Mouse (Mus musculus) heart, embryonic 11.5 days (tissue): ENCODE measurements around the gene Ndufs7. TPM values are rescaled to one million over a fixed set of nuclear protein-coding genes. Genes with fewer than 3 reads are reported as not detected.

ENCODE experiments used
- ATAC-seq: fragments of 200-750 bp; cut with Nextera tagmentation; replicated peaks from 2 replicates; pipeline ENCODE4 v1.8.0; 2017; ENCODE audit warnings: moderate library complexity; ENCODE audit not compliant: insufficient number of reproducible peaks, low FRiP score, low TSS enrichment
- H3K27ac ChIP-seq: fragments of 300-500 bp; sonication (generic); 2 replicates; pipeline ENCODE4 v1.5.1; 2014; ENCODE audit warnings: mild to moderate bottlenecking, low read depth, low read length
- H3K27me3 ChIP-seq: fragments of 300-500 bp; sonication (generic); 2 replicates; pipeline ENCODE4 v1.6.1; 2014; ENCODE audit warnings: mild to moderate bottlenecking, low read length, mixed read lengths; ENCODE audit not compliant: control insufficient read depth, insufficient read depth
- H3K36me3 ChIP-seq: fragments of 300-500 bp; sonication (generic); 2 replicates; pipeline ENCODE4 v1.6.1; 2014; ENCODE audit warnings: mild to moderate bottlenecking, low read length, moderate library complexity, mixed read lengths; ENCODE audit not compliant: control insufficient read depth, insufficient read depth
- H3K4me1 ChIP-seq: fragments of 300-500 bp; sonication (generic); 2 replicates; pipeline ENCODE4 v1.6.1; 2014; ENCODE audit warnings: low read length; ENCODE audit not compliant: control insufficient read depth, insufficient read depth
- H3K4me2 ChIP-seq: fragments of 300-500 bp; sonication (generic); 2 replicates; pipeline ENCODE4 v1.6.1; 2014; ENCODE audit warnings: mild to moderate bottlenecking, moderate library complexity
- H3K4me3 ChIP-seq: fragments of 300-500 bp; sonication (generic); 2 replicates; pipeline ENCODE4 v1.5.1; 2014; ENCODE audit warnings: low read depth, low read length
- H3K9ac ChIP-seq: fragments of 300-500 bp; sonication (generic); 2 replicates; pipeline ENCODE4 v1.6.1; 2014; ENCODE audit warnings: mild to moderate bottlenecking, low read depth, low read length, moderate library complexity
- H3K9me3 ChIP-seq: fragments of 300-500 bp; sonication (generic); replicated peaks from 2 replicates; pipeline ENCODE4 v1.6.1; 2016; ENCODE audit warnings: low read length; ENCODE audit not compliant: control insufficient read depth
- WGBS: fragments of 180-500 bp; shearing (Covaris S2); extraction: QIAGEN DNeasy Blood & Tissue Kit; methylation state at CpG from one replicate; pipeline ENCODE4 v1.1.7; 2014; ENCODE audit not compliant: insufficient replicate concordance; 5-methylcytosine and 5-hydroxymethylcytosine counted together
- polyA plus RNA-seq: library from polyadenylated mRNA; unstranded; fragments of >200 nt; fragmentation: Nextera tagmentation; extraction: Ambion mirVana; gene quantifications from 2 replicates; pipeline ENCODE4 v1.2.1, GENCODE M21; 2014

Ndufs7 gene
- polyA plus RNA-seq, 1 experiment from 2014 or later = 499 TPM

DNA sequence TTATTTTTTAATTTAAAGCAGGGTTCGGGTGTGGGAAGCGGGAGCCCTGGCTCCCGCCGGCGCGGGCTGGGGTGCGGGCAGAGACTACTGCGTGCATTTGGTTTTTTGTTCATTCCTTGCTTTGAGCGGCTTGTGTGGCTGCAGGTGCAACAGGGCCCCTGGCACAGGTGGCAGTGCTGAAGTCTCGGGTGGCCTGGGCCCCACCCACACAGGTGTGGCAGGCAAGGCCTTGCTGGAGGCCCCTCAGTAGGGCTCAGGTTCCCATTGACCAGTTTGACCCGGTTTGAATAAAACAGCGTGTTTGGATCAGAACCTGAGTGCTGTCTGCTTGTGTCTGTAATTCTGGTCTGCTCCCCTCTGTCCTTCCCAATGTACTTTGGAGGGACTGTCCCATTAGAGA lies 39.2 kb downstream of the Ndufs7 start:
- Histone ChIP-seq H3K36me3 (peaks cover 29% of the 10 kb centered on the region), H3K9ac (no peak overlapping the region), H3K27ac (no peak overlapping the region), H3K27me3 (no peaks in the 10 kb centered on the region), H3K4me2 (no peak overlapping the region), H3K9me3 (no peaks in the 10 kb centered on the region), H3K4me3 (no peak overlapping the region), H3K4me1 (0 out of 2 replicates have a peak, but pooled peaks cover 3% of the 10 kb centered on the region)
- 93% methylated on average over 12 of the region's 12 CpGs for WGBS
- ATAC-seq = no peak

DNA sequence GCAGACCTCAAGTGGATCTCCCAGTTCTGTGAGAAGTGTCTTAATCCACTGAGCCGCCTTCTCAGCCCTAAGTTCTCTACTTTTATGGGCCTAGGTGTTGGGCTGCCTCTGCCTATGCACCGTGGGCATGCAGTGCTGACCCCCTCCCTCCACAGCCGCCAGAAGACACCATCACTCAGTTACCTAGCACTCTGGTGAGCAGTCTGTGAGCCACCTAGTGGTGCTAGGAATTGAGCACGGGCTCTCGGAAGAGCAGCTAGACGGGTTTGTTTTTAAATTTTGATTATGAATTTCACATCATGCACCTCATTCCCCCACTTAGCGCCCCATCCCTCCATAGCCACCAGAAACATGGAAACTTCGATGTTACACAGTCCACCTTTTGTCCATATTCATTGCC lies 39.7 kb downstream of the Ndufs7 start:
- ATAC-seq = no peak
- H3K9ac ChIP-seq = no peak overlapping the region
- 70% methylated on average over 8 of the region's 8 CpGs for WGBS
- H3K27me3 ChIP-seq = no peaks in the 10 kb centered on the region
- no peak overlapping the region for H3K4me3 ChIP-seq
- H3K9me3 ChIP-seq = no peaks in the 10 kb centered on the region
- H3K4me1 ChIP-seq = 0 out of 2 replicates have a peak, but pooled peaks cover 4% of the 10 kb centered on the region
- H3K4me2 ChIP-seq = no peak overlapping the region
- peaks cover 23% of the 10 kb centered on the region for H3K36me3 ChIP-seq
- no peak overlapping the region for H3K27ac ChIP-seq

DNA sequence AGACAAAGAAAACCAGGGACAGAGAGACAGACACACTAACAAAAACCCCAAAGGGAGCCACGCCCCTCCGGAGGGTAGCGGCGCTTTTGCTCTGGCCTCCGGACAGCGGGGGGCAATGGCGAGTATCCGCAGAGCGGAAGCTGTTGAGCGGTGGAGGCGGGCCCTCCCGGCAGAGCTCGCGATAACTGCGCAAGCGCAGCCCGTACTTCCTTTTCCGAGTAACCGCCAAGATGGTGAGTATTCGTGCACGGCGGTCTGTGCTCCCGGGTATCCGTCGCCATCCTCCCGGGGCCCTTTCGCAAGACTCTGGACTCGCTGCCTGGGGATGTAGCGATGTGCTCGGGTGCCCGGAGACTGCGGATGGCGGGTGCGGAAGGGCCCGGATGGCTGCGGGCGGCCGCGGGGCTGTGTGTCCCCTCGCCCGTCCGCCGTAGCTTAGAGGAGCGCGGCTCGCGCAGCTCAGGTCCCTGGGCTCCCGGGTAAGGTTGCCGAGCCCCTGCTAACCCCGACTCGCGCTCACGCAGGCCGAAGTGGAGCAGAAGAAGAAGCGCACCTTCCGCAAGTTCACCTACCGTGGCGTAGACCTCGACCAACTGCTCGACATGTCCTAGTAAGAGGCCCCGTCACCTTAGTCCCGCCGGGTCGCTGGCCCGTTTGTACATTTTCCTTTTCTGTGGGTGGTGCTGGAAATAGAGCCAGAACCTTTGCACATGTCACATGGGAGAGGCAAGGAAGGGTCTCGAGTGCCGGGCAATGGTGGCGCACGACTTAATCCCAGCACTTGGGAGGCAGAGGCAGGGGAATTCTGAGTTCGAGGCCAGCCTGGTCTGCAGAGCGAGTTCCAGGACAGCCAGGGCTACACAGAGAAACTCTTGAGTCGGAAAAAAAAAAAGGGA lies 43.6 kb downstream of the Ndufs7 start, which contains the start of gene Rps15:
Gene Rps15, plus strand, starts transcription at position 203 of the 896 bp plus-strand sequence.
- Histone ChIP-seq H3K9me3 (no peaks in the 10 kb centered on the region), H3K36me3 (peaks cover 17% of the 10 kb centered on the region), H3K9ac (peak within 1 kb of the TSS; percentile 100), H3K4me2 (peak within 1 kb of the TSS; percentile 98), H3K4me1 (0 out of 2 replicates have a peak, but pooled peaks cover 8% of the 10 kb centered on the region), H3K27ac (peak within 1 kb of the TSS; percentile 92), H3K27me3 (peaks cover 10% of the 10 kb centered on the region), H3K4me3 (peak within 1 kb of the TSS; percentile 86)
- under 1% methylated on average over 71 of the region's 72 CpGs for WGBS
- ATAC-seq = peak; percentile 81

DNA sequence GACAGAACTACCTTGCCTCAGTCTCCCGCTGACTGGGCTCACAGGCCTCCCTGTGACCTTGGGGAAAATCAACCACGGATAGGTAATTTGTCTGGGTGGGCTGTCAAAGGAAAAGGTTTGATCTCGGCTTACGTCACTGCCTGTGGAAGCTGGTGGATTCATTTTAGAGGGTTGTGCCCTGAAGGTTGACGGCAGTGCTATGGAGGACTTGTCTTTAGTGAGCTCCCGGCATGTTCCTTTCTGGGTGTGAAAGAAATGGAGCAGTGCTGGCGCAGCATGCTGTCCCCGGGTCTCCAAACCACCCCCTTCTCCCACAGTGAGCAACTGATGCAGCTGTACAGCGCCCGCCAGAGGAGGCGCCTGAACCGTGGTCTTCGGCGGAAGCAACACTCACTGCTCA lies 44.4 kb downstream of the Ndufs7 start:
- peaks cover 18% of the 10 kb centered on the region for H3K27me3 ChIP-seq
- peak overlapping the region; percentile 98 for H3K4me2 ChIP-seq
- H3K9me3 ChIP-seq = no peaks in the 10 kb centered on the region
- H3K4me3 ChIP-seq = peak overlapping the region; percentile 86
- H3K9ac ChIP-seq = peak overlapping the region; percentile 100
- H3K4me1 ChIP-seq = 0 out of 2 replicates have a peak, but pooled peaks cover 8% of the 10 kb centered on the region
- H3K36me3 ChIP-seq = peaks cover 14% of the 10 kb centered on the region
- 28% methylated on average over 14 of the region's 14 CpGs for WGBS
- no peak for ATAC-seq
- peak overlapping the region; percentile 92 for H3K27ac ChIP-seq

DNA sequence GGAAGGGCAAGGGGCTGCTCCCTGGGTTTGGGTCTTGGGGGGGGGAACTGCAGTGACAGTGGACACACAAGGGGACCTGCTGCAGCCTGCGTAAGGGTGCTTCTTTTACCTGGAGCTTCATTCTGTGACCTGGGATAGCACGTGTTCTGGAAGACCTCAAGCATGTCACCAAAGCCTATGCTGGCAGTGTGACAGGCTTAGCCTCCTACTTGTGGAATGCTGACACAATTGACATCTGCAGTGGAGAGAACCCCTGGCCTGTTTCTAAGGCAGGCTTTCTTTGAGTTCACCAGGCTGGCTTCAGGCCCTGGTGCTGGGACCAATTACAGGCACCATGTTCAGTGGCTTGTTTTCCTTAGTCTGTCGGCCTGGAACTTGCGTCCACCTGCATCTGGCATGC lies 45.4 kb downstream of the Ndufs7 start:
- peaks cover 12% of the 10 kb centered on the region for H3K36me3 ChIP-seq
- no peak overlapping the region for H3K27ac ChIP-seq
- H3K4me2 ChIP-seq = no peak overlapping the region; the same call in 1 of the 2 replicates
- no peak for ATAC-seq
- H3K4me1 ChIP-seq = 0 out of 2 replicates have a peak, but pooled peaks cover 8% of the 10 kb centered on the region
- no peak overlapping the region for H3K9ac ChIP-seq
- 73% methylated on average over 4 of the region's 4 CpGs for WGBS
- H3K27me3 ChIP-seq = peaks cover 28% of the 10 kb centered on the region
- no peak overlapping the region for H3K4me3 ChIP-seq
- H3K9me3 ChIP-seq = no peaks in the 10 kb centered on the region

DNA sequence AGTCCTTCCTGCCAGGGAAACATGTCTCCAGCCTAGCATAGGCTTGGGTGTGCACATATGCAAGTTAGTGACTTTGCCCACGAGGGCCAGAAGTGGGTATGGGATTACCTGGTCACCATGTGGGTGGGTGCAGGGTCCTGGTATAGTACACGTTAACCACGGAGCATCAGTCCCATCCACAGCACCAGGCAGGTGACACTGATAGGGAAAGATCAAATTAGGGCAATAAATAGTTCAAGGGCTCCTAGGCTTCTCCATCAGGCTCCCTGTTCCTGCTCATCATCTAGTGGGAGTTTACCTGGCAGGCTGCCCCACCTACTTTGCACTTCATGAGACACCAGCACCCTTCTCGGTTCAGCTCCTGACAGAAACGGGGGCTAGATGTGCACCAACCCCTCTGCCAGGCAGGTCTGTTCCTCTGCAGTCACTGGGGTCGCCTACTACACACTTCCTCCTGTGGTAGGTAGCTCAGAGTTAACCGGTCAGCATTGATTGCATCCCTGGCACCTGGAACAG lies 45.9 kb downstream of the Ndufs7 start:
- no peak overlapping the region for H3K27ac ChIP-seq
- 43% methylated on average over 7 of the region's 7 CpGs for WGBS
- H3K27me3 ChIP-seq = peaks cover 33% of the 10 kb centered on the region
- no peaks in the 10 kb centered on the region for H3K9me3 ChIP-seq
- 0 out of 2 replicates have a peak, but pooled peaks cover 8% of the 10 kb centered on the region for H3K4me1 ChIP-seq
- H3K4me2 ChIP-seq = no peak overlapping the region
- no peak overlapping the region for H3K9ac ChIP-seq
- no peak for ATAC-seq
- H3K36me3 ChIP-seq = peaks cover 12% of the 10 kb centered on the region
- peak overlapping the region; percentile 2; the same call in 1 of the 2 replicates for H3K4me3 ChIP-seq

DNA sequence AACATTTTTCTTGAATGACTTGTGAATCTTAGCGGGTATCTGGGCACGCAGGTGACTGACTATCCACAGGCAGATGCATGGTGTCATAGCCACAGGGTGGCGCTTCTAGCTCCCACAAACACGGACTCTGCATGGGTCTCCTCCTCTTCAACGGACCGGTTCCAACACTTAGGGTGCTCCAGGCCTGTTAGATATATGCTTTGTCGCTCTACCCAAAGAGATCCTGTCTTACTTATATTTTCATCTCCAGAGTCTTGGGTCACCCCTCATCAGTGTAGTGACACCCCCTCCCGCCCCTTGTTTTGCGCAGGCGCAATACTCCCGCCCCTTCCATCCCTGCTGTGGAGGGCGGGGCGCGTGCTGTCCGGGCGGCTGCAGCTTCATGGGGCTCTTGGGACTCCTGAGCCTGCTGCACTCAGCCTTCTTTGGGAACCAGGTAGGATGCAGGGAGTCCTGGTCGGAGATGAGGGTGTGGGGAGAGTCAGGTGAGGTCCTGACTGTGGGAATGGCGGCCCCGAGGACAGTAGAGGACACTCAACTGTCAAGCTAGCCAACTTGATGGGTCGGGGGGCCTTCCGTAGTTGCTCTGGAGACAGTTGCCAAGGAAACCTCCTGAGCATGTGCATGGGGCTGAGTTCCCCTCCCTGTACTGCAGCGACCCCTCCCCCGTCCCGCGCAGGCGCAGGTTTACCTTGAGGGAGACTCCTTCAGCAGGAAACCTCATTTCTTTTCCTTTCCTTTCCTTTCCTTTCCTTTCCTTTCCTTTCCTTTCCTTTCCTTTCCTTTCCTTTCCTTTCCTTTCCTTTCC lies 46.9 kb downstream of the Ndufs7 start, which contains the start of gene Apc2:
Gene Apc2, plus strand, starts transcription at position 360 of the 808 bp plus-strand sequence.
- Histone ChIP-seq H3K27ac (0 out of 2 replicates have a peak within 1 kb of the TSS, but pooled peaks have one; percentile 50), H3K36me3 (peaks cover 12% of the 10 kb centered on the region), H3K4me2 (peak within 1 kb of the TSS; percentile 79), H3K4me1 (0 out of 2 replicates have a peak, but pooled peaks cover 8% of the 10 kb centered on the region), H3K4me3 (peak within 1 kb of the TSS; percentile 45), H3K9me3 (no peaks in the 10 kb centered on the region), H3K27me3 (peaks cover 43% of the 10 kb centered on the region), H3K9ac (peak within 1 kb of the TSS; percentile 56)
- 1% methylated on average over 26 of the region's 26 CpGs for WGBS
- ATAC-seq = peak; percentile 31; the same call in 1 of the 2 replicates

DNA sequence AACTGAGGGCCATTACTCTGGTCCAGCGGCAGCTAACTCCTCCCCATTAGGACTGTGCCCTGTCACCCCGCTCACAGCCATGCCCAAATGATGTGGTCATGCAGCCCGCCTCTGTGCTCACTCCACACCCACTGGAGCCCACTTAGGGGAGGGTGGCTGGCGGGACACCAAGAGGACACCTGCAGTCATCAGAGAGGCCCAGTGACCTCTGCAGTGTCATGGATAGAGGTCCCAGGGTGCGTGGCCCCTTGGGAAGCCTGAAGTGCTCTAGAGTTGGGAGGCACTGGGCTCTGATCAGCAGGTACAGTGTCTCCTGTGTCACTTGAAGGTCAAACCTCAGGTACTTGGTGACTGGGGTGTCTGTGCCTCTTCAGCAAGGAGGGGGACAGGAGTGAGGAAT lies 47.9 kb downstream of the Ndufs7 start:
- Histone ChIP-seq H3K4me3 (no peak overlapping the region), H3K4me1 (0 out of 2 replicates have a peak, but pooled peaks cover 6% of the 10 kb centered on the region), H3K9ac (no peak overlapping the region), H3K9me3 (no peaks in the 10 kb centered on the region), H3K36me3 (peaks cover 12% of the 10 kb centered on the region), H3K27ac (no peak overlapping the region), H3K4me2 (0 out of 2 replicates have a peak overlapping the region, but pooled peaks have one; percentile 79), H3K27me3 (peaks cover 53% of the 10 kb centered on the region)
- no peak for ATAC-seq
- WGBS = 77% methylated on average over 5 of the region's 5 CpGs
